Mouse (Mus musculus) G1E (cell line): ENCODE results near the gene Tmprss11g.

Experiments
- CTCF ChIP-seq: IDR thresholded peaks from 2 replicates; pipeline ENCODE4 v1.5.1; 2012; ENCODE audit warnings: low read depth, low read length, inconsistent platforms, mixed read lengths
- GATA1 ChIP-seq: IDR thresholded peaks from 2 replicates; pipeline ENCODE4 v1.6.1; 2012; ENCODE audit warnings: borderline replicate concordance, low read length, inconsistent platforms, mixed read lengths

- TF ChIP-seq CTCF (no peak), GATA1 (no peak)
These were observed 6.9 kb downstream of the Tmprss11g start for GRCm38 (mm10) chr5:86511538-86511937.
